Mouse (Mus musculus) urinary bladder, postnatal 14 days (tissue): Measurements from ENCODE around the gene Ero1l.

Experiments
- DNase-seq: peaks from one replicate; pipeline ENCODE4 v3.0.0; 2021; ENCODE audit warnings: low spot score

Ero1l gene

DNA sequence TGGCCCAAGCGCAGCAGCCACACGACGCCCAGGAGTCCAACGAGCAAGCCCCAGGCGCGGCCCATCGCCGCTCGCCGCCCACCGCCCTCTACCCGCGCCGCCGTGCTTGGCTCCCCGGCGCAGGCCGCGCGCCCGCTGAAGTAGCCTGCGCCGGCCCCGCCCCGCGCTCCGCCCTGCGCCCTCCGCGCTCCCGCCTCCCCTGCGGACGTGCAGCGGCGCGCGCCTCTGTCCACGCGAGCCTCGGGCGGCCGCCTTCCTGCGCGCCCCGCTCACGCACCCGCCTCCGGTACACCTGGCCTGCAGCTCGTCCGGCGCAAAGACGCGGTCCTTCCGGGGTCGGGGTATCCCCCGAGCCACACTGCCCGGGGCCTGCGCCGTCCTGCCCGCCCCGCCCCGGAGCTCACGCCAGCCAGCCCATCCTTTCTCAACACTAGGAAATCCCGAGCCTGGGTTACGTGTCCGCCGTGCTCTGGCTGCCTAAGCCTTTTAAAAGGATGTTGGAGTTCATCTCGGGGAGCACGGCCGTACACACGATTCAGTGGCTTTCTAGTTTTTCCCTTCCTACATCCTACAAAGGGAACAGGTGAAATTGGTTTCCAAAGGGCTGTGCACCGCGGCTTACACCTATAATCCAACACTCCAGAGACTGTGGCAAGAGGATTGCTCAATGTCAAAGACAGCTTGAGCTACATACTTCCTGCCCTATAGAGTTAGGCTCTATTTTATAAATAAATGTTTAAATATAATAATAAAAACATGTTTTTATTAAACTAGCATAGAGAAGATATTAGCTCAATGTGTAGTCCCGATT is at the start of gene Ero1l:
Gene Ero1l, minus strand, starts transcription at position 346 of the 811 bp plus-strand sequence.
- DNase-seq, result peak; percentile 83

DNA sequence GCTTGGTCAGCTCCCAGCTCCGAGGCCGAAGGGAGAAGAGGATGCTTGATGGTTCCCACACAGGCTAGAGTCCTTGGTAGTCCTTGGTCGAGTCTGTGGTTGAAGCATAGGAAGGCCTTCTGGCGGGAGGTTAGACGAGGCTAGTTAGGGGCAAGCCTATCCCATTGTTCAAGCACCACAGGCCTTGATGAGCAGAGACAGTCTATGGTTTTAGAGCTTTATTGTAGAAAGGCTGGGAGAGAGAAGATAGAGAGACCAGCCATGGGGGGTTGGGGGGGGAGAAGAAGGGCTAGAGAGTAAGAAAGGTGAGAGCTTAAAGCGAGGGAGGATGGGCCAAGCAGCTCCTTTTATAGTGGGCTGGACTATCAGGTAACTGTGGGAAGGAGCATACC is 46.6 kb upstream of the Ero1l start:
- no peak for DNase-seq

- DNase-seq, result no peak
Observed at GRCm38 (mm10) chr14:45364211-45365195, 45.9 kb upstream of the Ero1l start.

- DNase-seq, result peak; percentile 97
Observed at GRCm38 (mm10) chr14:45350931-45351859, 32.6 kb upstream of the Ero1l start, which contains the start of gene Styx. Styx (plus strand) TSS chr14:45351093.

DNA sequence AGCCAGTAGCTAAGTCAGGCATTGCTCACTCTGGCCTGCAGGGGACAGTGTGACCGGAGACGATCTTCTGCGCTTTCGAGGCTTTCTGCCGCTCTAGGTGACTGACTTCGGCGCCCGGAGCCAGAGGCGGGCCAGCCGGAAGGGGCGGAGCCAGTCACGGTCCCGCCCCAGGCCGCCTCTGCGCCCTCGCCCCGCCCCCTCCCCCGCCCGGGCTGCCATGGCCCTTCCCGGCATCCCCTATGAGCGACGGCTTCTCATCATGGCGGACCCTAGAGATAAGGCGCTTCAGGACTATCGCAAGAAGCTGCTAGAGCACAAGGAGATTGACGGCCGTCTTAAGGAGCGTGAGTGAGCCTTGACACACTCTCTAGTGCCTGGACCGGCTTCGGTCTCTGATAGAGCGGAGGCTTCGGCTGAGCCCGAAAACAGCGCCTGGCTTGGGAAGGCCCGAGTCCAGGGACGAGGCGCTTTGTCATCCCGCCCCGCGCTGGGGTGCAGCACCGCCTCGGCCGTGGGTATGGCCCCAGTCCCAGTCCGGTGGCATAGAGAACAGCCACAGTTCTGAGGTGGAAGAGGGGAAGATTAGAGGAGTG is 11.1 kb upstream of the Ero1l start, which contains the start of gene Psmc6:
Gene Psmc6, plus strand, starts transcription at position 200 of the 593 bp plus-strand sequence.
- peak; percentile 89 for DNase-seq

GRCm38 (mm10) chr14:45329018-45329588 is 10.5 kb upstream of the Ero1l start:
- no peak for DNase-seq

DNA sequence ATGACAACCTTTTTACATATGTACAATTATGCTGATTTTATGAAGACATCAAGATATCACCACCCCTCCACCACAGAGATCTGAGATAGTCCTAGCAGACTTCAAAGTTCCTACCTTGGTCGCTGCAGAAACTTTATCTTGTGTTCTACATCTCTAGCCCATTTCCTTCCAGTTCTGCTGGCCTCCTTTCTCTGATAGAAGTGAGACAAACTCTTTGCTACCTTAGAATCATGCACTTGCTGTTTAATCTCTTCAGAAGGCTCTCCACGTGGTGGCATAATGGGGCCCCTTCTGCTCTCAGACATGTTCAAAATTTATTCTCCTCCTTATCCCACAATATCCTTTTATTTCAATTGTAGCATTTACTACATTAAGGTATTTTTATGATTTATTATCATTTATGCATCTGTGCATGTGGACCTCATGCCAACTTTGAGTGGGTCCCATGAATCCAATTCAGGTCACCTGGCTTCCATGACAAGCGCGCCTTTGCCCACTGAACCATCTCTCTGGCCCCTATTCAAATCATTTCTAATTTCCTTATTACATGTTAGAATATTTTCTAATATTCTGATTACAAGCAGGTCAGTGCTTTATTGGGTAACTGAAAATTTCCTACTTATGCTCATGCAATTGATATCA is 9.6 kb upstream of the Ero1l start:
- DNase-seq, result no peak

GRCm38 (mm10) chr14:45325471-45325870 is 6.9 kb upstream of the Ero1l start:
- DNase-seq, result no peak

DNA sequence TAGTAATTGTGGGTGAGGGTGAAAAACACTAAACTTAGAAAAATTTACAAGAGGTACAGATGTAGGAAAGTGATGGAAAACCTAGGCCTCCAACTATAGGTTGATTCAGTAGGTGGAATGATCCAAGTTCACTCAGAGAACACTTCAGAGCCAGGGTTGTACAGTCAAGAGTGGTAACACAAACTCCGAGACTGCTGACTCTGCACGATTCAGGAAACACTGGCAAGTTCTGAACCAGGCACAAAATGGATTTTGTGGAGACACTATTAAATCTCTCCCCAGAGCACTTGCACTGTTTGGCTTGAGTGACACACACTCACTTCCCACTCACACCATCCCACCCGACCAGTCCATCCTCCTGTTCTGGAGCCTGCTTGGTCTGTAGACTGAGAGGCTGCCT is 4.7 kb upstream of the Ero1l start:
- DNase-seq, result no peak

- no peak for DNase-seq
Observed at GRCm38 (mm10) chr14:45322450-45322849, 3.9 kb upstream of the Ero1l start.

DNA sequence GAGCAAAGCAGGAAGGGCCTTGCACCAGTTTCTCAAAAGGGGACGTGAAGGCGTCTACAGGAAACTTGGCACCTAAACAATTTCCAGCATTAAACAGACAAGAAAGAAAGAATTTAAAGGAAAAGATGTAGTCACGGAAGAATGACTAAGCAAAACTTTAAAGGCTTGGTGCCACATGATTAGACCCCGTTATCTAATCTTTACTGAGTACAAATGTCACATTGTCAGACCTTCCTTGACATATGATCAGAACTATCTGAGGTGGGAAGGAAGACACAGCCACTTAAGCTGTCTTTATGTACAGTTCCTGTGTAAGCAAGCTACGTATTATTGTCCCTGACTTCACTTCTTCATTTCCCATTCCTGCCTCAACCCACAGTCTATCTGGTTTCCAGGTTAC is 3.1 kb upstream of the Ero1l start:
- DNase-seq, result no peak

GRCm38 (mm10) chr14:45321067-45321466 is 2.5 kb upstream of the Ero1l start:
- DNase-seq, result no peak

GRCm38 (mm10) chr14:45320111-45320510 is 1.5 kb upstream of the Ero1l start:
- no peak for DNase-seq

DNA sequence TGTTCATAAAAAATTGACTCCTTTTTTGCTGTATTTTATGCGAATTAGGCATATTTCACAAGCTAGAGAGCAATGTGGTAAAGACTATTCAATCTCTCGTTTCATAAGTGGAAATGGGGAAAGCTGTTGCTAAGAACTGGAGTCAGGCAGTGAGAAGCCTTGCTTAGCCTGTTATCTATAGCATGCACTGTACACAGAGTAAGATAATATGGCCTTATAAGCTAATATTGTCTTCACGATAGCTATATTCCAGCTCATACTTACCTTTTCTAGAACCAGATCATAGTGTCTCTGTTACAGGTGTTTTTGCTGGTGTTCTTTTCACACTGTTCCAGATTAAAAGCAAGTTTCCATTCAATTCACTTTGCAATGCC is 653 bp upstream of the Ero1l start:
- no peak for DNase-seq

DNA sequence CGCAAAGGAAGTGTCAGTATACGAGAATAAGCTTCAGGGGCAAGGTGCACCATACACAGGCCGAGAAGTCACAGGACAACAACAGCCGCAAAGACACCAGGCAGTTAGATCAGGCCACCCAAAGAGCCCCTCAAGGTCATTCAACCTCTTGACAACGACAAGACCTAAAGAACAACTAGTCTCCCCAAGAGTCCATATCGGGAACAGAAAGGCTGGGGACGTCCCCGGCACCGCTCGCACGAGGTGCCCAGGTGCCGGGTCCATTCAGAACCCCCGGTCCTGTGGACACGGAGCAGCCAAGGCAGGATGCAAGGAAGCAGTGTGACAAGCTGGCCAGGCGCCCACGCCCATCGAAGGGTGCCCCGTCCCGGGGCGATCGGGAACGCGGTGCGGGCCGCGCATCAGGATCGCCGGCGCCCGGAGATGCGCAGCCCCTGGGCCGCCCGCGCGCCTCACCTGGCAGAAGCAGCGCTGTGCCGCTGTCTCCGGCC is 605 bp downstream of the Ero1l start:
- no peak for DNase-seq

DNA sequence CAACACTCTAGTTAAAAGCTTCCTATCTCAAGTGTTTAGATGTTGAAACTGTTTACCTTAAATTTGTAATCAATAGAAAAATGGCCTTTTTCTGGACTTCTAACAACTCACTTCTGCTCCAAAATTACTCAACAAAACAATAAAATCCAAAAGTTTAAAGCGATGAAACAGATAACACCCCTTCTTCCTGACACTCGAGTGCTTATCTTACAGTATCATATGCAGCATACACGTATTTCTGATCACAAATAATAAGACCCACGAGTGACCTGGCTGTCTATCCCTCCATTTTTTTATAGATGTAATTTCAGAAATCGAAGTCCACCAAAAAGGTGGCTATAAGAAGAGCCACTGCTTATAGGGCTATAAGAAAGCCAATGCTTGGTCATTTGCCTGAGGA is 1.6 kb downstream of the Ero1l start:
- DNase-seq, result no peak

DNA sequence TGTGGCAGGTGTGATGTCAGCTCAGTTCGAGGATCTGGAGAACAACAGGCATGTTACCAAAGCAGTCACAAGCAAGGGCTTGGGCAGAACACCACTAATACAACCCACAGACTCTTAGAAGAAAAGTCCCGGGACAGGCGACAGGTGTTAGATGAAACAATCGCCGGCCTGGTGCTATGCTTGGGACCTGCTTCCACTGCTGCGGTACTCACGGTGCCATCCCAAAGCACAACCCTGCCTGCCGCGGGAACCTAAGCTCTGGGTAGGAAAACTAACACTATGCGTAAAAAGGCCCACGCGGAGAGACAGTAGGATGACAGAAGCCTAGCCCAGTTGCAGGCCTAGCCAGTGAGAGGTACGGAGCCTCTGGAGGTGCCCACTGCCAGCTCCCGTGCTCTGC is 8.5 kb downstream of the Ero1l start:
- no peak for DNase-seq

DNA sequence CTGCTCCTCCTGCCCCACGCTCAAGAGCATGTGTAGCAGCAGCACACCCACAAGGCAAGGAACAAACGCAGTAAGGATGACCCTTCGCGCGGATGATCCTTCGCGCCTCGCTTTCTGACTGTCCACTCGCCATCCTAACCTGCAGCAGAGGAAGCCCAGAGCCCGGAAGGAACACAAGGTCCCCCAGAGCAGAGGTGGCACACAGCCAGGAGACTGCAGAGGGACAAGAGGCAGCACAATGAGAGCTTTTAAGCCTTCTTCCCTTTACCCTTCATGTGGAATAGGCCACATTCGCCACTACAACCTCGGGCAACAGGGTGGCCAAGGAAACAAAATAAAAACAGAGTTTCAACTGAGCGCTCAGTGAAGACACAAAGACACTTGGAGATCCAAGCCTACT is 8.9 kb downstream of the Ero1l start:
- DNase-seq, result peak; percentile 14

DNA sequence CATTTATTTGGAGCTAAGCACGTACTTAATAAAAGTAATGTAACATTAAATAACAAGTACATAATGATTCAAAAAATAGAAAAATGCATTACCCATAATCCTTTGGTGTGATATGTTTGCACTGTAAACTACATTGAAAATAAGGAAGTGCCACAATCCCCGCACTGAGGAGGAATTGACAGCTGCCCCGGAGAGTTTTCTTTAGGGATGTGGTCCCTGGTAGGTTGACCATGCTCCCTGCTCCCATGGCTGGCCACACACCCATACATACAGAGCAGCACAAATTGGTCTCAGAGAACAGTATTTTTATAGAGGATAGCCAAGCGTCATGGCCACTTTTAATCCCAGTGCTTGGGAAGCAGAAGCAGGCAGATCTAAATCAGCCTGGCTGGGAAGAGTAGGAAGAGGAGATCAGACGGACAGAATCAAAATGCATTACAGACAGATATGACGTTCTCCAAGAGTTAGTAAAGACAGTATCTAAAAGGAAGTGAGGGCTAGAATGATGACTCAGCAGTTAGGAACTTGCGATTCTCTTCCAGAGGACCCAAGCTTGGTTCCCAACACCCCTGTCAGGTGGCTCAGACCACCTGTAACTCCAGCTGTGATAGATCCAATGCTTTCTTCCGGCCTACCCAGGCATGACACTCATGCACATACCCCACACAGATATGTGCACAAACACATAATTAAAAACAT is 10.8 kb downstream of the Ero1l start:
- DNase-seq, result no peak

DNA sequence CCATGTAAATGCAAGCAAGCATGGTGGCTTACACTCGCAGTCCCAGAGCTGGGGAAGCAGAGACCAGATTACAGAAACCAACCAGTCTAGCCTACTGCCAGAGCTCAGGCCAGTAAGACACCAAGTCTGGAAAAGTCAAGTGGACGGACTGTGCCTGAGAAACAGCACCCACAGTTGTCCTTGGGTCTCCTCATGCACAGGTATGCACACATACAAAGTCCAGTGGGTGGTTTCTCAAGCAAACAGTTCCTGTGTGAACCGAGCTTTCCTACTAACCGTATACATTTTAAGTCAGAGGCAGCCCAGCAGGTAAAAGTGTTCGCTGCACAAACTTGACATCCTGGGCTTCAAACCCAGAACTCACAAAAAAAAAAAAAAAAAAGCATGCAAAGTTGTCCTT is 12.7 kb downstream of the Ero1l start:
- no peak for DNase-seq
